Mouse (Mus musculus) lung, adult 18-20 months (tissue): Measurements from ENCODE around the gene Slc23a4.

Experiments used
- DNase-seq, 2 experiments: peaks; one replicate each; pipeline ENCODE4 v3.0.0; 2022; ENCODE audit warnings: mixed read lengths in 2 of 2

Gene Slc23a4

DNA sequence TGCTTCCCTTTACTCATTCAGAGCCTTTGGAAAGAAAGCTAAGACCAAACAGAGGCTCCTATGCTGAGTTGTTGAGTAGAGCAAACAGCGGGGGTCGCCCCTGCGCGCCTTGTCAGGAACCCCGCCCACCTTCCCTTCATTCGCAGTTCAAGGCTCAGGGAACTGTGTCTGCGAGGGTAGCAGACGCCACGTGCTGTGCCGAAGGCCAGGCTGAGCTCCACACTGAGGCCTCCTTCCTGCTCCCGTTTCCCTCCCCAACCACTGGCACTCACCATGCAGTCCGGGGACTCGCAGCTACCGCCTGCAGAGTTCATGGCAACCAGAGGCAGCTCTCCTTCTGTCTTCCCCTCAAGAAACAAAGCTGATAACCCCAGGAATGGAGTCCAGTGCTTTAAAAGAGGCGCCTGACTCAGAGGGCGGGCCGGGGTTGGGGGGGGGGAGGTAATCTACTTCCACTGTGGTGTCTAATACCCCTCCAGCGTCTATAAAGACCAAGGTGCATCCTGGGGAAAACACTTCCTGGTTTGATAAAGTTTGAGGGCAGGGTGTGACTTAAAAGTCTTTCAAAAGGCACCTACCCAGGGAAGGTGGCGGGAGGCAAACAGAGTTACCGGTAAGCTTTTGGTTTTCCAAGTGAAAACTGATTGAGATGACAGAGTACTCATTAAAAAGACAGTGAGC is at the start of gene Slc23a4:
Slc23a4 (minus strand) TSS at position 324 of the 681 bp plus-strand sequence.
- no peak for DNase-seq

DNA sequence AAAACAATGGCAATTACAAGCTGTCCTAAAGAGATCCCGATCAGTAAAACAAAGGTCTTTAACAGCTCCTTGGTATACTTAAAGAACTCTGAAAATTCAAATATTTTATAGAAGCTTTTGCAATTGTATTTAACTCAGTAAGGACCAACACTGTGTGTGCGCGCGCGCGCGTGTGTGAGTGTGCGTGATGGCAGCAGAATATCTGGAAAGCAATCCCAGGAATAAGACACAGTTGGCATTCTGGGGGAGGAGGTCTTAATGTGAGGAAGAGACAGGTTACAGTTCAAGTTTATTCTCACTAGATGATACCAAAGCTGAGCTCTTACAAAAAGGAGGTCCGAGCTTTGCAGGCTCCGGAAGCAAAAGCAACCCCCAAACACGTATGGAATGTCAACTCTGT is 45.1 kb upstream of the Slc23a4 start:
- DNase-seq: no peak

DNA sequence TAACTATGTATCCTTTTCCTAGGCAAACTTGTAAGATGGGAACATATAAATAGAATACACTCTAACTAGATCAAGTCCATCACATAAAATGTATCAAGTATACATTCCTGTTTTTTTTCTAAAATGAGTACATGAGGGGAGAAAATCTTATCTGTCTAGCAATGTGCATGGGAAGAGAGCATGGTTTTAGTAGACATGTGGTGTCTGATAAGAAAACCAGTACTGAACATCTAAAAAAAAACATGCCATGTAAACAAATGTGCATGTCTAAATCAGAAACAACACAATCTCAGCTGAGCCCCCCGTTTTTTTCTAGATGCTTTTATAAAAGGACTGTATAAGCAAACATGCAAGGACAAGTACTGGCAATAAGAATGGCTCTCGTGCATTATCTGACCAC is 44.5 kb upstream of the Slc23a4 start:
- DNase-seq: no peak

DNA sequence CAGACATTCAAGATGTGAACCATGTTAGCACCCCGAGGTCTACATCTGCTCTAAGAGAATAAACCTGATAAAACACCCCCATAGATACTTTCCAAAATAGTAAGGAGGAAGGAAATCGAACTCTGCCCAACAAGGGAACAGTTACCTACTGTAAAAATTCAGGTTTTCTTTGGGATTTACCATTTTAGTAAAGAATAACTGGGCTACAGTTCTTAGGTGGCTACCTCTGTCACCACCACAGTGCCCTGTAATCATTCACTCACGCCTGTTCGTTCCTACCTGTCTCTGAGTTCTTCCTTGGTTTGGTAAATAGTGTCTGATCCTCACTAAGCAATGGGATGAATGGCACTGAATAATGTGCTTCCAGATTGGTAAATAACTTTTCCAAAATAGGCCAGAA is 42.6 kb upstream of the Slc23a4 start:
- DNase-seq: no peak

DNA sequence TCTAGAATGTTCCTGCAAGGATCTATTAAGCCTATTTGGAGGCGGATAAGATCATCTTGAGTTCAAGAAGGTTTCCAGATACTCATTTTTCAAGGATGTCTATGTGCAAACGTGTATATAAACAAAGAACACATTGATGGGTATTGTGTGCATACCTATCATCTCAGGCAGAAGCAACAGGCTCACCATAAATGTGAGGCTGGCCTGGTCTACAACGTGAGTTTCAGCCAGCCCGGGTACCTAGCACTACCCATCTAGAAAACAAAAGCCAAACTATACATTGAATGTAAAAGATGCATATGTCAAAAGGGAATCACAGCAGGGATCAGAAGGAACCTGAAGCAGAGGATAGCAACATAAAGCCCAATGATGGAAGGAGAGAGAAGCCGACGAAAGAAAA is 42.0 kb upstream of the Slc23a4 start:
- no peak for DNase-seq

DNA sequence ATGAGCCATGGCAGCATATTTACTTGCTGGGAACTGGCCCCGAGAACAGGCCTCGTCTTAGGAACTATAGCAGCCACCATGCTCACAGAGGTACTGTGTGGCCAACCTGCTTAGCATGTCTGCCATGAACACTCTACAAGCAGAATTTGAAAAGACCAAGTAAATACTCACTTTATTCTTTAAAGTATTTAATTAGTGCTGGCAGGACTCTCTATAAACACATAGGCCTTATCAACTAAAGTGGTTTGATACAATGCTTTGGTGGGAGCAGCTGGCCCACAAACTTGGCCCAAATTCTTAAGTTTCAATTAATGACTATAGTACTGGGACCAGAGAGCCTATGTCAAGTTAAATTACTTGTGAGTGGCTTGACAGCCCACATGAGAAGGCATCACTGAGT is 39.8 kb upstream of the Slc23a4 start:
- no peak for DNase-seq

DNA sequence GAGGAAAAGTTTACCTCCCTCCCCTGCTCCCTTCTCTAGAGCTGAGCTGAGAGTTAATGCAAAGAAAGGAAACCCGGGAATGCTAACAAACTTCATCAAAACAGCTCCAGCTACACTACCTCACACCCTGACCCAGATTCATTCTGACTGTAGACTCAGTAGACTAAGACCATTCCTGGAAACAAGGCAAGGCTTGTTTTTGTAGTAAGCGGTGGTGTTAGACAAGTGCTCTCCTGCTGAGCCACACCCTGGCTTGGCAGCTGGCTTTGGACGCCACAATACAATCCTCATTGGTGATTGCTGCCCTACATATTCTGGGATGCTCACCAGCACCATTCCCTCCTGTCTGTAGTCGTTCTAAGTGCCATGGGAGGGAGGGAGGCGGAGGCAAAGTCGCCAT is 39.1 kb upstream of the Slc23a4 start:
- peak; percentile 5 to 11 for DNase-seq

DNA sequence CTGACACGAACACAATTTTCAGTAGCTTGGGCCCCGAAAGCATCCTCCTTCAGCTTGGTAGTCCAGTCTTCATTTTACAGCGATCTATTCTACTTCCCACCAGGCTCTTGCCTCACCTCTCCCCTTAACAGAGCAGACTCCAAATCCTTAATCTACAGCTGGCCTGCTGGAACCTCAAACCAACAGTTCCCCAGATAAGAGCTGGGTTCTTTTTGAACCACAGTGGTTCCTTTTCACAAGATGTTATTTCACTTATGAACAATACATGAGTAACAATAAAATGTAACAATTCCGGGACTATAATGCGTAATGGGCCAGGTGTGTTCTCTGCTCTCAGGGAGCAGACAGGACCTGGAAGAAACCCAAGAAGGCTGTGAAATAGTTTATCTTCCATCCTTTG is 28.4 kb upstream of the Slc23a4 start:
- DNase-seq: no peak

DNA sequence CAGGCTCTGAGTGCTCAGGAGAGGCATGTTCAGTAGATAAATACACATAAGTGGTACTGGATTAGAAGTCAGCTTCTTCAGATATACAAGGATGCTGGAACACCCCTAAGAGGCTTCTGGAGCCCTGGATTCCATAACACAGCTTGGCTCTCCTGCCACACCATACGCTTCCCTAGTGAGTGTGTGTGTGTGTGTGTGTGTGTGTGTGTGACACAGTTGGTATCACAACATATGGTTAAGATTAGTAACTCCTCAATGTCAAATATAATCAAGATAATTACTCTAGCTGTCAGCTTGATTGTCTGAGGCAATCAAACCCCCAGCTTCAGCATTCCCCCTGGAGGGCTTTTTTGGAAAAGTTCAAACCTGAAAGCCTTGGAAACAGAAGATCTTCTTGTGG is 23.7 kb upstream of the Slc23a4 start:
- DNase-seq: no peak

DNA sequence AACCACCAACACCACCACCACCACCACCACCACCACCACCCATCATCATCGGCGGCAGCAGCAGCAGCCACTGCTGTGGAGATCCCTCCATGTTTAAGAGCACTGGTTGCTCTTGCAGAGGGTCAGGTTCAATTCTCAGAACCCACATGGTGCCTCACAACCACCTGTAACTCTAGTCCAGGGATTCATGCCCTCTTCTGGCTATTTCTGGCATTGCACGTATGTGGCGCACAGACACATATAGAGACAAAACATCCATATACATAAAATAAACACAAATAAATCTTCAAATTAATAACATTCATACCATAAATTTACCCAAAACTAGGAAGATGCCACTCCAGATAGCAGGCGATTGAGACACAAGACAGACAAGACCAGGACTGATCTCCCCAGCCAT is 22.5 kb upstream of the Slc23a4 start:
- DNase-seq: no peak

DNA sequence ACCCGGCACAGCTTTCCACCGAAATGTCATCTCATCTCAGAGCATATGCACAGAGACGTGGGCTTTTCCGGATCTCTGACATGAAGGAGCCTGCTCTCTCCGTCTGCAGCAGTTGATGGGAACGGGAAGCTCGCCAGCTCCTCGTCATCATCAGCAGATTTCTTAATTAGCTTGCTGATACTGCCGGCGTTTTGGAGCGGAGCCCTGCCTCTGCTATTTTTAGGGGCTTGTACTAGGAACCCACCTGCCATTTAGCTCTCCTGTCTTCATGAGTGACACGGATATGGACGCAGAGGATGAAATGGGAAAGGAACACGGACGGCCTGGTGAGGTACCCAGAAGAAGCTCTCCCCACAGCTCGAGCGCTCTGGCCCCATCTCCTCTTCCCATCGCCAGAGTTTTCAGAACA is 14.1 kb upstream of the Slc23a4 start:
- no peak for DNase-seq

DNA sequence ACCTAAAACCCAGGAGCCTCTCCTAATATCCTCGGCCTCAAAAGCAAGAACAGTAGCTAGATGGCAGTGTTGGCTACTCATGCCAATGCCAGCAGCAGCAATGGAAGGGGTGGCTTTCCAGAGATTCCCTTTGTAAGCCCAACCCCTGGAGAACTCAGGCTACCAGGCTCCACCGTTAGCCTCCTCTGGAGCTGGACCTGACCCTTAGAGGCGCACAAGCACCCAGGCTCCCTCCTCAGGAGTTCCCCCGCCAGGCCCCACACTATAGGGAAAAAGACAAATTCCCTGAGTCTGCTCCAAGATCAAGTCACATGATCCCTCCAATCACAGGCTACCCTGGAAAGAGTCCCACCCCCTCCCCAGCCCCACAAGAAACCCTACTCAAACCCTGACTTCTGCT is 10.9 kb upstream of the Slc23a4 start:
- no peak for DNase-seq

DNA sequence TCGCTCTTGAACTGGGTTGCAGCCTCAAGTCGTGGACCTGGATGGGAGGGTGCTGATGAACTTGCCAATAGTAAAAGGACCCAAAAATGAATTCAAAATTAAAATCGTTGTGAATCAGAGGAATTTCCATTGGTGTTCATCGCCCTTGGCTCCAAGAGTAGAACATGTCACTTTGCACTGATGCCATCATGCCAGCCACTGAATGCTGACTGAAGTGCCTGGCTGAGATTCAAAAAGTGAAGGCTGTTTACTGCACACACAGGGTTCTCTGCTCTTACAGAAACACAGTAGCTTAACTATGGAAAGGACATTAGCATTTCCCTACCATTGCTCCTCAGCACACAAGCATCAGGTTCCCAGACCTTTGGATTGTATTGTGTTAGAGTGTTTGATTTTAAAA is 8.3 kb upstream of the Slc23a4 start:
- no peak for DNase-seq

DNA sequence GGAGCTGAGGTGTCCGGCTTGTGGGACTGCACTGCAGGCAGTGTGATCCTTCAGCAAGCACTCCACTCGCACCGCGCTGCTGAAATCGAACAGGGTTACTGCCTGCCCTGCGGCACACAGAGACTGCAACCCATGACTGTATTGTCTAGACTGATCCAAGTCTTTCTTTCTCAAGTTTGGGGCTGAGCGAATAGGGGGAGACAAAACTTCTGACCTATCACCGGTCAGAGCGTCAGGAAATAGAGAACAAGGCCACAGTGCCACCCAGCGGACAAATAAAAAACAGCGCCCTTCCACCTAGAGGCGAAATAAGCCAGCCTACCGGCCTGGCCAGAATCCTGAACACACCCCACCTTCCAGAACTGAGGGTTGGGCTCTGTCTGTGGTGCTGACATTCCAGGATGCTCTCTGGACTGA is 7.1 kb upstream of the Slc23a4 start:
- peak; percentile 77 to 81 for DNase-seq

DNA sequence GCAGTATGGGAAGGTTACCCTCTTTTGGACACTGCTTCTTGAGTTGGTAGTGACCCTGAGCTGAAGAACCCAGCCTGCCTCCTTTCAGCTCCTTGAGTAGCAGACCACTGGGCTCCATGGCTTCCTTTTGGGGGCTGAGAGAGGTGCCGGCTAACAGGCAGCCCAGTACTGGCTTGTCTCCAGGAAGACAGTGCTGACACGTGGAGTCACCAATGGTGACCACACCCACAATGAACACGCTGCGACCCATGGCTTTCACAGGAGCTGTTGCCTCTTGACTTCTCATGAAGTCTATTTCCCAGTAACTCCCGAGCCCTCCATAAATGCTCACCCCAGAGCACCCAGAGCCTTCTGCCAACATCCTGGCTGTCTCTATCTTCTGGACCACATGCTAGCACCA is 6.5 kb upstream of the Slc23a4 start:
- DNase-seq: no peak

DNA sequence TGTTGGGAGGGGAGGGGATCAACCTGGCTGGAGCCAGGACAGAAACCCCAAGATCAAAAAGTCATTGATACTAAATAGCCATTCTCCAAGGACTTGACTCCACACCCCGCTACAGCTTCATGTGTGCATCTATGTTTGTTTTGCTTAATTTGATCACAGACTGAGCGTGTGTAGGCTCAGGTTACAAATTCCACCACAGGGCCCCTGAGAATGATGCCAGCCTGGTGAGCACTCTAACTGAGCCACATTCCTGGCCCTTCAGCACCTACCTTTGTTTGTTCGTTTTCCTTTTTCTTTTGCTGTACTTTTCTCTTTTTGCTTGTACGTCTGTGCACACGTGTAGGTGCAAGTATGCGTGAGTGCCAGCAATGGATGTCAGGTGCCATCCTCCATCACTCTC is 1.1 kb upstream of the Slc23a4 start:
- DNase-seq: peak in 1 of 2 experiments; percentile 13

DNA sequence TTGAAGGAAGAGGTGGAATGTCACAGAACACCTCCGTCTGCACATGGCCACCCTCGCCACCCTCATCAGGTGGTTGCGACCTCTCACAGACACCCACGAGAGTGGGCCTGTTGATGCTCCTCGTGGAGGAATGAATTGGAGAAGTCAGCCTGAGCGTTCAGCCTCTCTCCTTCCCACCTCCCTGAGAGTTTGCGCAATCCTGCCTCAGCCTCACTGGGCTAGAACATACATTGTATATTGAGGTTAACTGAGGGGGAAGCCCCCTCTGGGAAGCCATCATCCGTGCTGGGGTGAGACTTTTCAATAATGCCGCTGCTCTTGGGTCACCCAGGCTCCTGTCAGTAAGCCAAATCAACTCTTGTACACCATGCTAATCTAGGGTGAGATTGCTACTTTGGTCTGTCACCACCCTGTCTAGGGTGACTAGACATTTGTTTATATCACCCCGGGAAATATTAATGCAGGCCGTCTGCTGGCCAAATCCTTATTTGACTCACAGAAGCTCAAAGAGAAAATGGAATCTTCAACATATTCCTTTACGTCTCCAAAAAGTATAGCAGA is 1.0 kb downstream of the Slc23a4 start:
- no peak for DNase-seq

DNA sequence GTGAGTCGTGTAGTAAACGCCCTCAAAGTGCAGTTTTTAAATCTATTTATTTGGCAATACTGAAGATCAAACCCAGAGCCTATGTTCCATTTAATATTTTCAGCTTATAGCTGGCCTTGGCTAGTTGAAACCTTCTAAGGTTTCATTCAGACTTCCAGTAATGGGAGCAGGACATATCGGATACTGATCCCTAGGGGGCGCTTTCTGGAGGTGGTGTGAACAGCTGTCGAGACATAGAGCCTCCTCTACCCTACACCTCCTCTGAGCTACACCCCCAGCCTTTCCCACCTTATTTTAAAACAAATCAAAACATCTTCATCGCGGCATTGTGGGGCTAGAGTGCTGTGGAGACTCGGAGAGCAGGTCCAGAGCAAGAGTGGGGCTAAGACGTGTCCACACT is 7.5 kb downstream of the Slc23a4 start:
- DNase-seq: no peak

DNA sequence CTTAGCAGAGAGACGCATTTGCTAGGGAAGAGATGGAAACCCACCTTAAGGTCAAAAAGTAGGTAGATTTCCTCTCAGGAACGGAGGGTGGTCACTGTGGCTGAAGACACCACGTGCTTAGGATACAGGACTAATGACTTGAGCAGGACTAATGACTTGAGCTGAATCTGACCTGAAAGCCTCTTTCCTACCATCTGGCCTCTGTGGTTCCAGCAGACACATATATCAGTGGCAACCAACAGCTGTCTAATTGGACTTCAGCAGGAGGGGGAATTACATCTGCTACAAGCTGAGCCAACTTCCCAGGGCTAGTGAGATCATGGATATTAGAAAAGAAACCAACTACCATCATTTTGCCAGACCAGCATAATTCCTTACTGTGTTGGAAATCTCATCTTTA is 8.9 kb downstream of the Slc23a4 start:
- DNase-seq: no peak

DNA sequence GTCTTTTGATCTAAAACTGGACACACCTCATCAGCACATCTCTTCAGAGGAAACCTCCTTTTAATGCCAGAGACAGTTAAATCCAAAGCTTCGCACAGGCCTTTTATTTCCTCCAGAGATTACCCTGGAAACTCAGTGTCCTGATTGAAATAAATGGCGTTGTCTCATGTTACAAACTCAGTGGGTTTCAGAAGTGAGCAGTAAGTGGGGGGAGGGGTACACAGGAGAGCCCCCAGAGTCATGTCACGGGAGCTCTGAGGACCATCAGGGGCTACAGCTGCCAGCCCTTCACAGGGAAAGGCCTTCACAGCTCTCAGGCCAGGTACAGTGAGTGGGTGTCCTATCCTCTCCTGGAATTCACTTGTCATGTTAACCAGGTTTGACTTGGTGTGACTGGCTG is 17.0 kb downstream of the Slc23a4 start:
- DNase-seq: no peak

DNA sequence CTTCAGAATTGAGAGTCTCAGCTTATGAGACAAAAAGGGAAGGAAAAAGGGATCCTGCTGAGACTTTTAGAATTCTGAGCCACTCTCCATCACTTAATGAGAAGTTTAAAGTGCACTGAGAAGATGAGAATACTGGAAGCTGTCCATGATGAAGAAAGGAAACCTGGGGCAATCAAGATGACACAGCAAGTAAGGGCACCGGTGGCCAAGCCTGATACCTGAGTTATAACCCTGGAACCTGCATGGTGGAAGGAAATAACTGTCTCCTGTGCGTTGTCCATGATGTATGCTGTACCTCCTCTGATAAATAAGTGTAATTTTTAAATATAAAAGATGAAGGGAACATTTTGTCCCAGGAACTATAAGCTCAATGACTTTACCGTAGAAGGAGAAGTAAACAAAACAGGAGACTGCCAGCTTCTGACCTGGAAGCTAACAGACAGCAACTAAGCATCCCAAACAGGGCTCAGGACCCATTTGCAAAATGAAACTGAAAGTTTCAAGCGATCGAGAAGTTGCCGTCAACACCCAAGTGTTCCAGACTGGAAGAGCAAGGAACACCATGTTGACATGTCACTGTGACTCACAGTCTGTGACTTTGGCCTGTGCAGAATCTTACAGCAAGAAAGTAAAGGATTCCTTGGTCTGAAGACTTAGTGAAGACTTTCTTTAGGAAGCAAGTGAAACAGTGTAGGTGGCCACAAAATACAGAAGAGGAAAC is 22.2 kb downstream of the Slc23a4 start:
- no peak for DNase-seq

DNA sequence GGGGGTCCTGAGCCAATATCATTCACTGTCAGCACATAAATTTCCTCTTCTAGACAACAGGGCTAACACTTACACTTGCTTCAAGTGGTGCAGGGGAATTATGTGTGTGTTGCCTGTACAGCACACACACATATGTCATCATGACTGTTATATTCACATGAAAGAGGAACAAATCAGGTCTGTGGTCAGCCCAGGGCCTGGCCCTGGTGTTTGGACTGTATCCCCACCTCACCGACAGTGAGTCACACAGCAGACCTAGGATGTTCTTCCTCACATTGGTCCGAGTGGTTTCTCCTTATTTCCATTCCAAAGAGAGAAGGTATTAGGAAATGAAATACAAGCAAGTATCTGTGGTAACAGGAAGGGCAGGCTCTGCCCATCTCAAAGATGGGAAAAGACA is 23.7 kb downstream of the Slc23a4 start:
- no peak for DNase-seq

DNA sequence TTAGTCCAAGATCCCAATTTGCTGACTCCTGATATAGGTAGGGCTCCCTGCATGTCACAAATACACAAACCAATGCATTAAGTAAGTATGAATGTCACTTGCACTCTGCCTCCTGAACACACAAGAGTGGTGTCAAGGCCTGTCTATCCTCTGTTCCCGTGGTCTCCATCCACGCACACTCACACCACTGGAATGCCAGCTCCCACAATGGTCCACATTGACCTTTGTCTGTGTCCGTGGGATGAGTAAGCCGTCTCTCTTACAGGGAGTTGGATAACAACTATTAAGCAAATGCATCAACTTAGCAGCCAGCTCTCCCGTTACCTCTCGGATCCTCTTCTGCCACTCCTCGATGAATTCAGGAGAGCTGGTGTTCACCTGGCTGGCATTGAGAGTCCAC is 29.1 kb downstream of the Slc23a4 start:
- DNase-seq: no peak

DNA sequence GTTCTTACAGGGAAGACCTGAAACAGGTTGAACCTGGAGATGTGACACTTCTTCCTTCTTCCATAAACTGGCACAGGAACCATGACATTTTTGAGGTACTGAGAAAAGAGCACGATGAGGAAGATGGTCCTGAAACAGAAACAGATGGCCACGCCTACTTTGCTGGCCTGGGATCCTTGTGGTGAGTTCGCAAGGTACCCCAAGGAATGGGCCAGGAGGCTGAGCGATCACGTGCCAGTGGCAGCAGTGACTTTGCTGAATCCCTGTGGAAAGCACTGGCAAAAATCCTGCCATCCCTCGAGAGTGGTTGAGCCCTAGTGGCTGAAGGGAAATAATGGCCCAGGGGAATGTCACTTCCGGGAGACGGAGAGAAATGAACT is 32.4 kb downstream of the Slc23a4 start:
- DNase-seq: no peak
